Mouse (Mus musculus) forebrain, embryonic 11.5 days (tissue): ENCODE results near the gene Plekhg1. TPM values are rescaled to one million over a fixed set of nuclear protein-coding genes. Genes with fewer than 3 reads are reported as not detected.

Experiments
- ATAC-seq: fragments of 200-750 bp; cut with Nextera tagmentation; replicated peaks from 2 replicates; pipeline ENCODE4 v1.8.0; 2017; ENCODE audit warnings: moderate TSS enrichment; ENCODE audit not compliant: low FRiP score
- DNase-seq: peaks from one replicate; pipeline ENCODE4 v3.0.0-alpha.2; 2017; ENCODE audit warnings: low spot score
- H3K27ac ChIP-seq: fragments of 300-500 bp; sonication (generic); 2 replicates; pipeline ENCODE4 v1.5.1; 2014; ENCODE audit warnings: low read depth, low read length
- H3K27me3 ChIP-seq: fragments of 300-500 bp; sonication (generic); 2 replicates; pipeline ENCODE4 v1.6.1; 2014; ENCODE audit warnings: mild to moderate bottlenecking, low read length, mixed read lengths; ENCODE audit not compliant: control insufficient read depth, insufficient read depth
- H3K36me3 ChIP-seq: fragments of 300-500 bp; sonication (generic); 2 replicates; pipeline ENCODE4 v1.6.1; 2014; ENCODE audit warnings: mild to moderate bottlenecking, low read length, moderate library complexity, mixed read lengths; ENCODE audit not compliant: control insufficient read depth, insufficient read depth
- H3K4me1 ChIP-seq: fragments of 300-500 bp; sonication (generic); replicated peaks from 2 replicates; pipeline ENCODE4 v1.6.1; 2014; ENCODE audit warnings: low read length, mixed read lengths; ENCODE audit not compliant: control insufficient read depth, insufficient read depth
- H3K4me2 ChIP-seq: fragments of 300-500 bp; sonication (generic); 2 replicates; pipeline ENCODE4 v1.6.1; 2014; ENCODE audit warnings: low read depth, mild to moderate bottlenecking, low read length, moderate library complexity, mixed read lengths; ENCODE audit not compliant: severe bottlenecking
- H3K4me3 ChIP-seq: fragments of 300-500 bp; sonication (generic); 2 replicates; pipeline ENCODE4 v1.5.1; 2014; ENCODE audit warnings: low read depth, low read length
- H3K9ac ChIP-seq: fragments of 300-500 bp; sonication (generic); 2 replicates; pipeline ENCODE4 v1.6.1; 2014; ENCODE audit warnings: low read length
- H3K9me3 ChIP-seq: fragments of 300-500 bp; sonication (generic); 2 replicates; pipeline ENCODE4 v1.6.1; 2016; ENCODE audit warnings: low read length, mixed read lengths; ENCODE audit not compliant: control insufficient read depth
- whole genome bisulfite sequencing: fragments of 180-500 bp; shearing (Covaris S2); extraction: QIAGEN DNeasy Blood & Tissue Kit; methylation state at CpG from one replicate; pipeline ENCODE4 v1.1.7; 2014; 5-methylcytosine and 5-hydroxymethylcytosine counted together
- polyA plus RNA-seq: library from polyadenylated mRNA; unstranded; fragments of >200 nt; fragmentation: Nextera tagmentation; extraction: Ambion mirVana; gene quantifications from 2 replicates; pipeline ENCODE4 v1.2.1, GENCODE M21; 2014

The Plekhg1 gene
- polyA plus RNA-seq, 1 experiment from 2014 or later: 15.7 TPM

DNA sequence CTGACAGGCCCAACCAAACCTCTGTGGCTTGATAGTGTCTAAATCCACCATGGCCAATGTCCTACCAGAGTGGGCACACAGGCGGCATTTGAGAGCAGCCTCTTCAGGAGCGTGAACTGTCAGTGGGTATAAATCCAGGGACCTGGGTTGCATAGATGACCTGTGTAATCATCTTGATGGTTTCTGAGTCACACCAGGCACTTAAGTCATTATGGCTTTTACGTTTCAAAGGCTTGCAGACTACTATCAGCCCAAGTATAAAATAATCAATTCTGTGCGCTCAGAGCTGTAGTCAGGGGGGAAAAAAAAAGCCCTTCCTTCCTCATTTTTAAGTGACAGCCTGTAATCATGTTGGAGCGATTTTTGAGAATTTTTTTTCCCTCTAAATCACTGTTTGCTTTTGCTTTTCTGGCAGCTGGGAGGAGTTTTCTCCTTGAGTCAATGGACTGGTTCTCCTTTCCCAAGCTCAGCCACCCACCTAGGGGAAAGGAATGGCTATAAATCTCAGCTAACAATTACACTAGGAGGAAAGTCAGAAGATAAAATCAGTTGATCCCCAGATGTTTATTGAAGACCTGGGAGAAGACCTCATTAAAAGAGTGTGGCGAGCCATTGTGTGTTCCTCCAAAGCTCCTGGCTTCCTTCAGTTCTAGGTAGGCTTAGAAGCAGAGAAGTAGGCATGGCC lies 99.7 kb downstream of the Plekhg1 start:
- 81% methylated on average over 6 of the region's 6 CpGs for WGBS
- no peaks in the 10 kb centered on the region for H3K4me1 ChIP-seq
- no peaks in the 10 kb centered on the region for H3K9me3 ChIP-seq
- H3K27me3 ChIP-seq: no peaks in the 10 kb centered on the region
- ATAC-seq: no peak
- H3K4me2 ChIP-seq: no peak overlapping the region
- H3K4me3 ChIP-seq: no peak overlapping the region
- no peak overlapping the region for H3K9ac ChIP-seq
- no peak for DNase-seq
- no peaks in the 10 kb centered on the region for H3K36me3 ChIP-seq
- no peak overlapping the region for H3K27ac ChIP-seq

GRCm38 (mm10) chr10:3844430-3844829 lies 104.3 kb downstream of the Plekhg1 start:
- DNase-seq (no peak), ATAC-seq (no peak)
- Histone ChIP-seq H3K36me3 (no peaks in the 10 kb centered on the region), H3K4me2 (no peak overlapping the region), H3K27me3 (no peaks in the 10 kb centered on the region), H3K9ac (no peak overlapping the region), H3K4me1 (no peaks in the 10 kb centered on the region), H3K27ac (no peak overlapping the region), H3K4me3 (no peak overlapping the region), H3K9me3 (no peaks in the 10 kb centered on the region)
- 86% methylated on average over 5 of the region's 5 CpGs for WGBS

DNA sequence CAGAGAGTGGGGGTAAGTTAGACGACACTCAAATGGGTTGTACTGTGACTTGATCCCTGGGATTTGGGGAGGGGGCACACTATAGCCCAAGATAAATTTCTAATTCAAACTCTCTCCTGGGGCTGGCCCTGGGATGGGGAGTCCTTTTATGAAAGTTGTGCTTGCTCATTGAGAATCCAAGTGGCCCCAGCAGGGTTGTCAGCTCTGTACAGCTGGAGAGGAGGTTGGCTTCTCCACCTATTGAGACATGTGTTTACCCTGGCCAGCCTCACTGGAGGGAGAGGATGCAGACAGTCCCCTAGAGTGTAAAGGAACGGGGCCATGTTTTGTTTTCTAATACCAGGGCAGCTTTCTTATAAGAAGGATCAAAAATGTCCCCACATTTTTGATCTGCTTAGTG lies 106.9 kb downstream of the Plekhg1 start:
- Histone ChIP-seq H3K36me3 (no peaks in the 10 kb centered on the region), H3K9ac (no peak overlapping the region), H3K27me3 (no peaks in the 10 kb centered on the region), H3K4me1 (0 out of 2 replicates have a peak, but pooled peaks cover 3% of the 10 kb centered on the region), H3K4me3 (no peak overlapping the region), H3K4me2 (no peak overlapping the region), H3K9me3 (no peaks in the 10 kb centered on the region), H3K27ac (no peak overlapping the region)
- DNase-seq: no peak
- ATAC-seq: no peak
- WGBS: 76% methylated on average over 2 of the region's 2 CpGs

GRCm38 (mm10) chr10:3851461-3851860 lies 111.3 kb downstream of the Plekhg1 start:
- H3K36me3 ChIP-seq: no peaks in the 10 kb centered on the region
- DNase-seq (no peak), ATAC-seq (no peak)
- H3K9me3 ChIP-seq: no peaks in the 10 kb centered on the region
- H3K4me2 ChIP-seq: no peak overlapping the region
- no peak overlapping the region for H3K9ac ChIP-seq
- no peaks in the 10 kb centered on the region for H3K27me3 ChIP-seq
- no peak overlapping the region for H3K4me3 ChIP-seq
- H3K27ac ChIP-seq: no peak overlapping the region
- H3K4me1 ChIP-seq: 0 out of 2 replicates have a peak, but pooled peaks cover 3% of the 10 kb centered on the region
- WGBS: 10% methylated on average over 2 of the region's 2 CpGs

DNA sequence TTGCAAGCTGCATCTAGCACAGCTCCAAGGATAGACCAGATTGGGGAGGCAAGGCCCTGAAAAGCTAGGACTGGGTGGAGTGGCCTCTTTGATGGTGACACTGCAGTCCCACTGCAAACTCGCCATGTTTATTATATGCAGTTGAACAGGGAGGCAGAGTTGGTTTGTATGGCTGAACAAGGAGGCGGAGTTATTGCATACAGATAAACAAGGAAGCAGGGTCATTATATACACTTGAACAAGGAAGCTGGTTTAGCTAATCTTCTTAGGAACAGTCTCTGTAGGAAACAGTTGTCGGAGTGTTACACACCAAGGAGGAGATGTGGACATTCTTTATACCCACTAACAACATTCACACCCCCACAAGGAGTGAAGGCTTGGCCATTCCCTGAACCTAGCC lies 112.6 kb downstream of the Plekhg1 start:
- Histone ChIP-seq H3K9ac (no peak overlapping the region), H3K9me3 (no peaks in the 10 kb centered on the region), H3K4me1 (peaks cover 3% of the 10 kb centered on the region; the same call in 1 of the 2 replicates), H3K27ac (no peak overlapping the region), H3K27me3 (no peaks in the 10 kb centered on the region), H3K36me3 (no peaks in the 10 kb centered on the region), H3K4me2 (no peak overlapping the region), H3K4me3 (no peak overlapping the region)
- 74% methylated on average over 3 of the region's 3 CpGs for WGBS
- ATAC-seq: no peak
- no peak for DNase-seq

GRCm38 (mm10) chr10:3857912-3858311 lies 117.7 kb downstream of the Plekhg1 start:
- no peak for DNase-seq
- peak; percentile 17; the same call in 1 of the 2 replicates for ATAC-seq
- Histone ChIP-seq H3K4me2 (0 out of 2 replicates have a peak overlapping the region, but pooled peaks have one; percentile 2), H3K9me3 (no peaks in the 10 kb centered on the region), H3K36me3 (no peaks in the 10 kb centered on the region), H3K4me1 (peaks cover 17% of the 10 kb centered on the region), H3K4me3 (no peak overlapping the region), H3K27ac (peak overlapping the region; percentile 51; the same call in 1 of the 2 replicates), H3K27me3 (no peaks in the 10 kb centered on the region), H3K9ac (no peak overlapping the region; the same call in 1 of the 2 replicates)
- 5% methylated on average over 5 of the region's 5 CpGs for WGBS

DNA sequence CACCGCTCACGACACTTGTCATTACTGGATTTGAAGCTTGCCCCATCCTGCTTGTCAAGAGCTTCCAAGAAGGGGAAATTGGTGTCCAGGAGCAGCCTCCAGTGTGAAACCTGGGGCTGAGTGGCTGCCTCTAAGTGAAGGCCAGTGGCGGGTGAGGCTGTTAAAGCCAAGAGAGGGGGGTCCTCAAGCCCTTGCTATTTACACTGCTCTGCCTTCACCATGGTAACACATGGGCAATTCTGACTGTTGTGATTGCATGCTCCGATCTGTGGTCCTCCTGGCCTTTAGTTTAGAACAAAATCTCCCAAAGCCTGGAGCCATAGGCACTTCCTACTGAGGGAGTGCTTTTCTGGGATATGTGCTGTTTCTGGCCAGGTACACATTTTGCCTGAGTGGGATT lies 118.3 kb downstream of the Plekhg1 start:
- peaks cover 17% of the 10 kb centered on the region for H3K4me1 ChIP-seq
- no peaks in the 10 kb centered on the region for H3K27me3 ChIP-seq
- peak; percentile 76 for ATAC-seq
- peak overlapping the region; percentile 6; the same call in 1 of the 2 replicates for H3K9ac ChIP-seq
- 28% methylated on average over 4 of the region's 4 CpGs for WGBS
- H3K9me3 ChIP-seq: no peaks in the 10 kb centered on the region
- H3K4me2 ChIP-seq: 0 out of 2 replicates have a peak overlapping the region, but pooled peaks have one; percentile 2
- H3K27ac ChIP-seq: peak overlapping the region; percentile 51; the same call in 1 of the 2 replicates
- peak; percentile 68 for DNase-seq
- H3K4me3 ChIP-seq: no peak overlapping the region
- H3K36me3 ChIP-seq: no peaks in the 10 kb centered on the region

GRCm38 (mm10) chr10:3858961-3859714 lies 119.0 kb downstream of the Plekhg1 start:
- Histone ChIP-seq H3K4me2 (no peak overlapping the region), H3K9ac (no peak overlapping the region; the same call in 1 of the 2 replicates), H3K27ac (peak overlapping the region; percentile 51; the same call in 1 of the 2 replicates), H3K27me3 (no peaks in the 10 kb centered on the region), H3K4me1 (peaks cover 17% of the 10 kb centered on the region), H3K4me3 (no peak overlapping the region), H3K36me3 (no peaks in the 10 kb centered on the region), H3K9me3 (no peaks in the 10 kb centered on the region)
- DNase-seq (no peak), ATAC-seq (no peak)
- 30% methylated on average over 11 of the region's 11 CpGs for WGBS
